Mouse (Mus musculus) mesoderm, embryonic 11.5 days (tissue): ENCODE measurements around the gene Fam227b.

Experiments used
- DNase-seq: peaks from one replicate; pipeline ENCODE4 v3.0.0-alpha.2; 2012; ENCODE audit warnings: low read depth, low spot score

The Fam227b gene

DNA sequence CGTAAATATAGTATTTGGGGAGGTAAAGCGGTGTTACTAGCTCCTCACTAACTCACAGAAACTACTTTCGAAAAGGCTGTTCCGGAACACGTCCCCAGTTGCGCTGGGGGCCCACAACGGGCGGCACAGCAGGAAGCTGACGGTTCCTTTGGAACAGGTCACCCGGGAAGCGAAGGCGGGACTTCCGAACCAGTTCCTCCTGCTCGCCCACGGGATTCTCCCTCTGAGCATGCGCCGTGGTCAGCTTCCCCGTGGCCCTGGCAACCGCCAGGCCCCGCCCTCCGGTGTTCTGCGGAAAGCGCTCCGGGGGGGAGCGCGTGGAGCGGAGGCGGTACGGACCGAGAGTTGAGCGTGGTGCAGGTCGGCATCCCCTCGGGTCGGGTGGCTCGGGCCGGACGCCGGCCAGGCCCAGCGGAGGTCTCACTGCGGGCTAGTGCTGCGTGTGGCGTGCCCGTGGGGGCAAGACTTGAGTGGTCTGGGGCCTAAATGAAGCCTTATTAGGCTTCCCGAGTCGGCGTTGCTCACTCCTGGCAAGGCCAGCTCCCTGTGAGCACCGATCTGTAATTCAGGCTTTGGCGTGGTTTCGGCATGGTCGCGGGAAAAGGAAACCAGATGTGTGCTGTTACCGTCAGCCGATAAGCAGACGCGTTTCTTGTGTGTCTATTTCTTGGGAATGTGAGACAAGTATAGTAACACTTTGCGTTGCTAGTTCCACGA, at the start of gene Fam227b, which contains the start of gene Dtwd1:
Gene Fam227b (minus strand): TSS at position 150 of the 717 bp plus-strand sequence.
Gene Dtwd1 (plus strand): TSS at position 287 of the 717 bp plus-strand sequence.
- peak; percentile 99 for DNase-seq

DNA sequence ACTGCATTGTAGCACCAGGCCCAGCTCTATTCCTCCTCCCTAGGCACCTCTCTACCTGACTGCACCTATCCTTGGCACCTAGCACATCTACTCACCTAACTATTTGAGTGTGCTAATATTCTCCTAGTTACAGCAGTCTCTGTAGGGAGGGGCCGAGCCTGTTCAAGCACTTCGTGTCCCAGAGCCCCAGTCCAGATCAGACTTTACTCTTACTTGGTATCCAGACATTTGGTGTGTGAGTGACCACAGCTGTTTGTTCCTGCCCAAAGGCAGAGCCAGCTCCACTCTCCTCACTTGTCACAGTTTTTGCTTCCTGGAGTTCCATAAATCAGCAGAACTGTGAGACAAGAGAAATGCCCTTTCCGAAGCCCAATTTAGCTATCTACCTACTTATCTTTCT, 47.2 kb upstream of the Fam227b start:
- DNase-seq, result no peak

DNA sequence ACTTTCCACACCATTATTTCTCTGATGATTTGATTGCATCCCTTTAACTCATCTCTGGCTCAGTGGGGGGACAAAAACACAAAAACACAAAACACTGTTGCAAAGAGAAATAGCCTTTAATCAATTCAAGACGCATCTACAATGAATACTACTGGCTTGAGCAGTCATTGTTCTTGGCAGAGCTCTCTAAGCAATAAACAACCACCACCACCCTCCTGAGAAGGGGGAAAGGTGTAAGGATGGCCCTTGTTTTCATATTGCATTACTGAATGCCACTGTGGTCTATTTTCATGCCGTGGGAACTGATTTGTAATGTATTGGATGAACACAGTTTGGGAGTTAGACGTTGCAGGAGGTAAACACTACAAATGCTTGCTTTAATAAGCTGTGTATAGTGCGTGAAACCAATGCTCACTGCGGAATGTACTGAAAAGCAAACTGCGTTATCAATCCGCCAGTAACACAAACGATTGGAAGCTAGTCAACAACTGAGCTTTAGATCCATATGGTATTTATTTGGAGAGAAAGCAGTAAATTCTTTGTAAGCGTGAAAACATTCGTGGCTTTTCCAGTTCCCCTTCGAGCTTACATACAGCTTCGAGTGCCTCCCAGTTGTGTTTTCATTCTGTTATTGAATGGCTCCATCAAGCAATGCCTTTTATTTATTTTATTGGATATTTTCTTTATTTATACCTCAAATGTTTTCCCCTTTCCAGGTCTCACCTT, 44.0 kb upstream of the Fam227b start:
- no peak for DNase-seq

DNA sequence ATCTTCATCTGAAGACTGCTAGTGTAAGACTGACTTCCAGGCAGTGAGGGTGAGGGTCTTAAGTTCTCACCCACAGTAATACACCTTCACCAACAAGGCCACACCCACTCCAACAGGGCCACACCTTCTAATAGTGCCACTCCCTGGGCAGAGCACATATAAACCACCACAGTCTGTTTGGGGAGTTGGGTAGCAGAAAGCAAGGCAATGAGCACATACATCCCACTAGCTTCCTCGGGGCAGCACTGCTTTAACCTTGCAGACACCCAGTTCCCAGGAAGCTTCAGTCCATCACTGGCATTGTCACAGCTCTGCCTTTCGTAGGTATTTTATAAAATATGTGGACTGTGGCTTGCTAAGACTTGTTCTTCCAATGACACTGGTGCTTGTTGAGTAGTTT, 40.3 kb upstream of the Fam227b start:
- DNase-seq, result no peak

DNA sequence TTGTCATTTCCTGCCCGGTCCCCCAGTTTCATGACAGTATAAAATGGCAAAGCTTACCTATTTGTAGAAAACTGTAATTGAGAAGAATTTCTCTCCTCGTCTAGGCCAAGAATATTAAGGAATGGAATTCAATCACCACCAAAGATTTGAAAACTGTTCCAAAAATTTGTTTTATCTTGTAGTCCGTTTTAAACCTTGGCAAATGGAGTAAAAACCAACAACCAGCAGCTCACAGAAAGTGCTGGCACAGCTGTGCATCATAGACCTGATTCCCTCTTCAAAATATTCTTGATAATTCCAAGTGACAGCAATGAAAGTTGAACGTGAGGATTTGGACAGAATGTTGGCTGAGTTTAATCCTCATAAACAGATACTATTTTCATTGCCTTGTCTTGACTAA, 39.5 kb upstream of the Fam227b start:
- no peak for DNase-seq

DNA sequence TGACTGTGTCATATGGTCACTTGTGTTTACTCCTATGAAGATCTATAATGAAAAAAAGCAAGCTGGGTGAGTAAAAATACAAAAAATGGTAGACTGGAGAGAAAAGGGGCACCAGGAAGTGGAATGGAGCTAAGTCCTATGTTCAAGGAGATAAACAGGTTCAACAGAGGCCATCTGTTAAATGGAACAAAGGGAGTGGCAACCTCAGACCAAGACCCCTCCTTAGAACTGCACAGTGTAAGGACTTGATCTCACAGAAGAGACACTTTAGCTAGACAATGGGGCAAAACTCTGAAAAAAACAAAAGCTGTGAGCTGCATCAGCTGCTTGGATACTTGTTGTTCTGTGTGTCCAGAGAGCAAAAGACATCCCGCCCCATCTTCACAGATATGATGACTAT, 19.6 kb upstream of the Fam227b start:
- no peak for DNase-seq

DNA sequence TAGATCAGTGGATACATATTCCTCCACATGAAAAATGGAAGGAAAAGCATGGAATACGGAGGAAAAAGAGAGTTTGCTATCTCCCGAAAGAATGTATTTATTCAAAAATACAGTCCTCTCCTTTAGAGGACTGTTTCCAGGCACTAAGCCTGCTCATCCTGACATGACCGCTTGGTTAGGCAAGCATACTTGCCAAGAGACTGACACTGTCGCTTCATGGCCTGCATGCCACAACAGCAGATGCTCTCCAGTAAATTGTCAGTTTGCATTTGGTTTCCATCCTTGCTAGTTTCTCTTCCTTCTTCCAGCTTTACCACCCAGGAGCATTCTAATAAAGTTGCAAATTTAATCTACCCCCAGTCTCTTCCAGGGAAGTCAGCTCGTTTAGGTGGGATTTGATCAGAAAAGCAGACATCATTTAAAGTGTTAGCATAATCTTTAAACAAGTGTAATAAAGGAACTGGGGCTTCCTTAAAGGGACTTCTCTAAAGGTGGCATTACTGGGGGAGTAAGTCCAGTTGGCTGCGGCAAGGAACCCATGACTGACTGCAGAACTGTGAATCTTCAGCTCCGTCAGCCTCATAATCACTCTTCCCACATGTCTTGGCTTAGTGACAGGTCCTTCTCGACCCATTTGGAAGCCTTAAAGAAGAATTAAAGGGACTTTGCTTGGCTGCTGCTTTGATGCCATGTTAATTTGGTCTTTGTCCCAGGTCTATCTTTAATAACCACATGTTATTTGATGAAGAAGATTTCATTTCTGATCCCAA, 15.2 kb upstream of the Fam227b start:
- DNase-seq, result no peak

DNA sequence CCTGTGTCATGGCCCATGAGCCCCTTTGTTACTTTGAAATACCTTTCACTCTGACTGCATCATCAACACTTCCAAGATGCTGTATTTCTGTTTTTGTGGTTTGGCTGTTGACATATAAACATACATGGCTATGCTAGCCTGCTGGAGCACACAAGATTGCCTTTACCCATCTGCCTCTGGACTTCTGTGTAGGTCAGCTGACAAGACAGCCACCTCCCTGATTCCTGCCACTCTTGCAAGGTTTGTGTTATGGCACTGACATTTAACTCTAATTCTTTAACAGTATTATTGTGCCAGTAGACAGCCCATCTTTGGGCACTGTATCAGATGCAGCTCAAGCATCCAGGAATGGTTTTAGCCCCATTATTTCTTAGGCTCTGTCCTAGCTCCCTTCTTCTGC, 14.5 kb upstream of the Fam227b start:
- DNase-seq, result no peak

DNA sequence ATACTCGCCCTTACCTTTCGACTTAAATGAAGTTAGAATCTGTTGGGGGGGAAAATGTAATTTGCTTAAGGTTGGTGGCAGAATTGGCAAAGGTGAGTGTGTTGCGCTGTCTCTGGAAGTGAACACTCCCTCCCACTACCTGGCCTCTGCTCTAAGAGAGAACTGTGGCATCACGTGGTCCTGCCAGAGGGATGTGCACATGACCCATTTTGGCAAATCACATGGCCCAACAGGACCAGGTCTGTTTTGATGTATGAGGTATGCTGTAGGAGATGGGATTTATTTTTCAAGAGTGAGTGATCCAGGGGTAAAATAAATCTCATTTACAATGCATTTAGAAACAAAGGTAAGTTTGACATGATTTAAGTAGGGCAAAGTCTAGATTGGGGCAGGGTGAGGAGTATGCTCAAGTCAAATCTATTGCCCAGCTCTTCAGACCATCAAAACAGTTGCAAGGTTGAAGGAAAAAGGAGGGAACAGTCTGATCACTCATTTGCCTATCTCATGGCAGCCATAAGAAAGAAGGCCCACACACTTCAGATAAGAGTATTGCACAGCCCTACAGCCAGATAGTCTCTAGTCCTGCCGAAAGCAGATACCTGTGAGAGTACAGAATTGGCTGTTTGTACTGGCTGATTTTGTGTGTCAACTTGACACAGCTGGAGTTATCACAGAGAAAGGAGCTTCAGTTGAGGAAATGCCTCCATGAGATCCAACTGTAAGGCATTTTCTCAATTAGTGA, 13.6 kb upstream of the Fam227b start:
- no peak for DNase-seq

DNA sequence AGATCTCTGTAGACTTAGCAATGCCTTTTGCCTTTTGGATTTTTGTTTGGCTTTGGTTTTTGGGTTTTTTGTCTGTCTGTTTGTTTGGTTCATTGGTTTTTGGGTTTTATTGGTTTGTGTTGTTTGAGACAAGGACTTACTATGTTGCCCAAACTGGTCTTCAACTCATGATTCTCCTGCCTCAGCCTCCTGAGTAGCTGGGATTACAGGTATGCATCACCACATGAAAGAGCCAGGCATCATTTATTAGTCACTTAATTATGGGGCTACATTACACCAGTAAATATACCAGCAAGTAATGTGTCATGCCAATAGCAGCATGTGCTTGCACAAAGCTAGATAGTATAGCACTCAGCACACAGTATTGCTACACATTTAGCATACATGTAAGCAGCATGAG, 4.1 kb downstream of the Fam227b start:
- DNase-seq, result no peak

DNA sequence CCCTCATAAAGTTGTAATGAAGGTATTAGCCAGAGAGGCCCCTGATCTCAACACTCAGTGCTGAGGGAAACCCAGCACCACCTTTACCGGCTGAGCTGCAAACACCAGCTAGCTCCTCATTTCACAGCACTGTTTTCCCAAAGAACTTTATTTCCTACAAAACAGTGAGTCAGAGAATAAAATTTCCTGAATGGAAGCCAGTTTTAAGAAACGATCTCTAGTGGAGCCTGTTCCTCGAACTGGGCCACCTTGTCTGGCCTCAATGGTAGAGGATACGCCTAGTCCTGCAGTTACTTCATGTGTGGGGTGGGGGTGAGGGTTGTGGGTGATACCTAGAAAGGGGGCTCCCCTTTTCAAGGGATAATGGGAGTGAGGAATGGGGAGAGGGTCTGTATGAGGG, 57.2 kb downstream of the Fam227b start:
- DNase-seq, result no peak

DNA sequence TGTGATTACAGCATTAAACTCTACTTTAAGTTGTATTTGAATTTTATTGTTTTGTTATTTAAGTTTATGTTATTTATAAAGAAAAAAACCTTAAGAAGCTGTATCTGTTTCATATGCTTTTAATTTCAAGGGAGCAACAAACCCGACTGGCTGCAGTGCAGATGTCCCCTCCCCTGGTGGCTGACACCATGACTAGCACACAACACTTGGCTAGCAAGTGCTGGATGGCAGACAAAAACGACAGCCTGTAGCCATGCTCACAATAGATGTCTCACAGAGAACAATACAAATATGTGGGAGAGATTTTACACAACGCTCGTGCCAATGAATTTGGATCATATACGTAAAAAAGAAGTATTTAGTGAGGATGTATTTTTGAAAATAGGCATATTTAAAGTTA, 61.4 kb downstream of the Fam227b start:
- DNase-seq, result no peak

DNA sequence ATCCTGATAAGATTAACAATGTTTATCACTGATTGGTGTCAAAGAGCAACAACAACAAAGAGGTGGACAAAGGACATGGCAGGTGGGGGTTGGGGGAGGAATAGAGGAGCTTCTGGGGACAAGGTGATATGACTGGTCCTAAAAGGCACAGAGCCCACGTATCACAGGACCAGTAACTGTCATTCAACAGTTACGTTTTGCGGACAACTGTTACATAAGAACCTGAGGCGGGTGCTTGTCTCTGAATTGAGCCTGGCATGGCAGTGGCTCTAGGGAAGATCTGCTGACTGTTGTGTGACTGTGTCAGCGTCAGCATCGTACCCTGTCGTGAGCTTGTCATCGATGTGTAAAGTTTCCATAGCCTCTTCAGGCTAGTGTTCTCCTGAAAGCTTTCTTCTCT, 65.6 kb downstream of the Fam227b start:
- no peak for DNase-seq

DNA sequence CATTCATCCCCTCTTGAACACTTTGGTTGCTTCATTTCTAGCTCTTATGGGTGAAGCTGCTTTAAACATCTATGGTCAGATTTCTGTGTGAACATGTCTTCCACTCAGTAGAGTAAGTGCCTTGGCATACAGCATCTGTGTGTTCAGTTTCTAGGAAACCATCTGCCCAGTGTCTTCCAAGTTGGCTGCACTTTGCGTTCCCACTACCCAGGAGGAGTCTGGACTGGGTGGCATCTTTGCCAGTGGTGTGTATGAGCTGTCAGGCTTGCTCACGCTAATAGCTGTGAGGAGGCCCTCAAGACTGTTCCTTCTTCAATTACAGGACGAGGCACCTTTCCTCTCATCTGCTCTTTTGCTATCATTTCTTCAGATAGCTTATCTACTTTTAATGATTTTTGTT, 67.5 kb downstream of the Fam227b start:
- no peak for DNase-seq

DNA sequence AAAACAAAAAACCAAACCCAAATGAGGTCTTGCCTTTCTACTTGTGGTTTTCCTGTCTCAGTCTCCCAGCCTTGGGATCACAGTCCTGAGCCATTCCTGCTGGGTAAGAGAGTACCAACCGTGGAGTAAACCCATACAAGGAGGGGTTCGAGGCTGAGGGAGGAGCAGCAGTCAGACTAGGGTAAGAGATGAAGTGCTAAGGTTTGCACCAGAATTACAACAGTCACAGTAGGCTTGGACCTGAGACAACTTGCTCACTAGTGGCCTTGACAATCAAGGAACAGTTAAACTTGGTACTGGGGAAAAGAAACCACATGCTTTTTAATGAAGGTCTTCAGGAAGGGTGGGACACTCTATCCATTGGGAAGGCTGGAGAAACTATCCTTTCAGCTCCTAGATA, 72.7 kb downstream of the Fam227b start:
- DNase-seq, result no peak

DNA sequence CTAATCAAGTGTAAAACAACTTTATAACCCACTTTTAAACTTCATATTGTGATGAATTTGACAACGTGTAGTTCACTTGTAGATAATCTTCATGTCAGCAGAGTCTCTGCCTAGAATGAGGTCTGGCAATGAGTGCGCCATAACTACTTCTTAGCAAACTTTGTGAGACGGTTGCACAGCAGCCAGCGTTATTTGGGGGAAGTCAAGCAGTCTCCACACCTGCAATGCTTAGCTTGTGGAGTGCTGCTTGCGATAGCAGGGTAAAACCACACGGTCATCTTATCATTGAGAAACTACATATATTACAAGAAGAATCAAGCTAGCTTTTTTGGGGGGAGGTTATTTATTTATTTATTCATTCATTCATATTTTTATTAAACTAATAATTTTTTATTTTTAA, 75.3 kb downstream of the Fam227b start:
- DNase-seq, result no peak

DNA sequence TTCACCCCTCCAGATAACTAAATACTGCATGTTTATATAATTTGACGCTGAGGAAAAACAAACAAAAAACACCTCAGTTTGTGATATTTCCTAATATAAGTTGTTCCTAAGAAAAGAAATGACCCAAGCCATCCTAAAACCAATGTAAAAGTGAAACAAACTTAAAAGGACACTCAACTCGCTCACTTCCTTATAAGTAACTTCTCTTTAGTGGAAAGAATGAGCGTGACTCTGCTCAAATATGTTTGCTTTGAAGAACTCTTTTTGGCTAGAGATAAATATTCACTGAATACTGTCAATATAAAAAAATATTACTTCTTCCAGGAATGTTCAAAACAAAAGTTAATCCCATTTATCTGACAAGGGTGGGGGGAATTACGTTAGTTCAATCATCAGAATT, 78.1 kb downstream of the Fam227b start:
- DNase-seq, result no peak

DNA sequence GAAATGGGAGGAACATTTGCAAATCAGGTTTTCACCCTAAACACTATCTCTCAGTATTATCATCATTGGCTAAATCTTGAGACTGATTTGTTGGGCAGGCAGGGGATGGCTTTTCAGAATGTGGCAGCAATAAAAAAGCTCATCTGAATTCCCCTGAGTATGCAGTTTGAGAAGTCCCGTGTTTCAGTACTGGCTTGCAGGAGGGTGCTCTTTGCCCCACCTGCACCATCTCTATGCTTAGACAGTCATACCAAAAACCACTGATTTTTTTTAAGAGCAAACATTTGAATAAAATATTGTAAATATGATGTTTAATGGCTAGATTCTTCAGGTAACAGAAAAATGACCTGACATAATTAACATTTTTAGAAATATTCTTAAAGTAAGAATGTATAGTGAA, 82.1 kb downstream of the Fam227b start:
- DNase-seq, result no peak

DNA sequence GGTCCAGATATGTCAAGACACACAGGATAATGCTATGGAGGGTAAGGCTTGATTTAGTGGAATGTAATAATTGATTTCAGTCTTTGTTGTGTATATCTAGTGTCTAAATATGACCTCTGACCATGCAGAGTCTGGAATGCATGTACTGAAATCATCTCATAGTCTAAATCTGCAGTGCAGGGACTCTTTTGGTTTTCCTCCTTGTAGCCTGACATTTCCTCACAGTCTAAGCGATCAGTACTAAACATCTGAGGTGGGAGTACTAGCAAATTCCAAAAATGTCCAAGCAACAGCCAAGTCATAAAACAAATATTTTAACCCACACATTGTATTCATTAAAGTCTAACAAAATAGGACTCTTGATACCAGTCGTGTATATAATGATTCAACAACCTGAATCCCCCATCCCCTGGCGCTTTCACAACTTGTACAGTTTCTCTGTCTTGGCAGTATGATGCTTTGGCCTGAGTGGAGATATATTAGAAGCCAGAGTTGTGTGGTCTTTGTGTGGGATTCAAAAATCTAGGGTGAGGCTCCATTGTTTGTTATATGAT, 86.4 kb downstream of the Fam227b start:
- DNase-seq, result no peak

DNA sequence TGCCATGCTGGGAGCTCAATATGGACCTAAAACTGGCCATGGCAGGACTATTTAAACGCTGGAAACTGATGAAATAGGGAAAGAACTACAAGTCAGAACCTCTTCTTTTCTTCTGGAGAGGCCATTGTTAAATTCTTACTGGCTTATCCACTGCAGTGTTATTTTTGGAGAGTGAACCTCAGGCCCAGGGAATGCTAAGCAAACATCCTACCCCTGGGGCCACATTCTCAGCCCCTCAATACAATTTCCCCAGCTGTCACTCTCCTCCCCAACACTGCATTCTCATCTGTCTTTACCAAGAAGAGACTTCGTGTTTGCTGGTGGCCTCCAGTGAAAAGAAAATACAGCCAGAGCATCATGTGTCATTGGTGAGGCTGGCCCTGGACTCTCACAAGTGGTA, 87.0 kb downstream of the Fam227b start:
- DNase-seq, result no peak

DNA sequence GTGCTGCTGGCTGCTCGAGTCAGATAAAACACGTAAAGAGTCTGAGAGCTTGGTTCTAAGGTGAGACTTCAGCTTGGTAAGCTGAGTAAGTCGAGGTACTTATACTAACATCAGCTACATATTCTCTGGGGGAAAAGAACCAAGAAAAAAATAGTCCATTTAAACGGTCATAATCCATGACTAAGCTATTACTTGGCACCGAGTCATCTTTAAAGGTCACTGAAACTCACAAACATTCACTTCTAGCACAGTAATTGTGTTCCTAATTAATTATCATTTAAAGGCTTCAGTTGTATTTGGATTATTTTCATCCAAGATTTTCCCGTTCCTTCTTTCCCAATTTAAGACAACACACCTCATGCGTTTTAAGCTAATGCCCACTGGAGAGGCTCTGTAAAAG, 88.9 kb downstream of the Fam227b start:
- no peak for DNase-seq
